Mouse (Mus musculus) limb, embryonic 11.5 days (tissue): ENCODE data around the gene Xab2. TPM values are rescaled to one million over a fixed set of nuclear protein-coding genes. Genes with fewer than 3 reads are reported as not detected.

Source experiments
- ATAC-seq: fragments of 200-750 bp; cut with Nextera tagmentation; 2 replicates; pipeline ENCODE4 v1.8.0; 2017; ENCODE audit warnings: low read depth; ENCODE audit not compliant: insufficient number of reproducible peaks, low FRiP score, low TSS enrichment
- DNase-seq: peaks from one replicate; pipeline ENCODE4 v3.0.0-alpha.2; 2015; ENCODE audit warnings: low spot score
- H3K27ac ChIP-seq: fragments of 300-500 bp; sonication (generic); replicated peaks from 2 replicates; pipeline ENCODE4 v1.5.1; 2014; ENCODE audit warnings: low read depth, mild to moderate bottlenecking, low read length
- H3K27me3 ChIP-seq: fragments of 300-500 bp; sonication (generic); 2 replicates; pipeline ENCODE4 v1.6.1; 2014; ENCODE audit warnings: mild to moderate bottlenecking, low read length, mixed read lengths; ENCODE audit not compliant: control insufficient read depth, insufficient read depth
- H3K36me3 ChIP-seq: fragments of 300-500 bp; sonication (generic); 2 replicates; pipeline ENCODE4 v1.6.1; 2014; ENCODE audit warnings: mild to moderate bottlenecking, low read length, moderate library complexity, mixed read lengths; ENCODE audit not compliant: control insufficient read depth, insufficient read depth
- H3K4me1 ChIP-seq: fragments of 300-500 bp; sonication (generic); 2 replicates; pipeline ENCODE4 v1.6.1; 2014; ENCODE audit warnings: low read length, mixed read lengths; ENCODE audit not compliant: control insufficient read depth, insufficient read depth
- H3K4me2 ChIP-seq: fragments of 300-500 bp; sonication (generic); 2 replicates; pipeline ENCODE4 v1.6.1; 2014; ENCODE audit warnings: low read depth, mild to moderate bottlenecking, moderate library complexity; ENCODE audit not compliant: severe bottlenecking
- H3K4me3 ChIP-seq: fragments of 300-500 bp; sonication (generic); 2 replicates; pipeline ENCODE4 v1.5.1; 2014; ENCODE audit warnings: low read depth, low read length
- H3K9ac ChIP-seq: fragments of 300-500 bp; sonication (generic); 2 replicates; pipeline ENCODE4 v1.6.1; 2014; ENCODE audit warnings: mild to moderate bottlenecking, low read length
- H3K9me3 ChIP-seq: fragments of 300-500 bp; sonication (generic); 2 replicates; pipeline ENCODE4 v1.6.1; 2016; ENCODE audit warnings: low read length; ENCODE audit not compliant: control insufficient read depth
- WGBS: fragments of 180-500 bp; shearing (Covaris S2); extraction: QIAGEN DNeasy Blood & Tissue Kit; methylation state at CpG from one replicate; pipeline ENCODE4 v1.1.7; 2014; 5-methylcytosine and 5-hydroxymethylcytosine counted together
- polyA plus RNA-seq: library from polyadenylated mRNA; unstranded; fragments of >200 nt; fragmentation: Nextera tagmentation; extraction: Ambion mirVana; gene quantifications from 2 replicates; pipeline ENCODE4 v1.2.1, GENCODE M21; 2014

The Xab2 gene
- 61.3 and 68.1 TPM in 2 replicates for polyA plus RNA-seq

GRCm38 (mm10) chr8:3621199-3621970 lies at the start of gene Xab2, which contains the start of gene Pet100:
TSS of gene Xab2 (minus strand) at chr8:3621316.
TSS of gene Pet100 (plus strand) at chr8:3621548.
- DNase-seq, result peak; percentile 100
- Histone ChIP-seq H3K4me3 (peak within 1 kb of the TSS; percentile 83), H3K27ac (no peak within 1 kb of the TSS), H3K36me3 (peaks cover 11% of the 10 kb centered on the region; the same call in 1 of the 2 replicates), H3K9ac (peak within 1 kb of the TSS; percentile 64), H3K9me3 (no peaks in the 10 kb centered on the region), H3K4me1 (peaks cover 7% of the 10 kb centered on the region; the same call in 1 of the 2 replicates), H3K27me3 (no peaks in the 10 kb centered on the region), H3K4me2 (peak within 1 kb of the TSS; percentile 71)
- under 1% methylated on average over 37 of the region's 37 CpGs for WGBS
- ATAC-seq, result peak; percentile 98

- DNase-seq (no peak), ATAC-seq (no peak)
- Histone ChIP-seq H3K9me3 (no peaks in the 10 kb centered on the region), H3K9ac (no peak overlapping the region), H3K27me3 (no peaks in the 10 kb centered on the region), H3K4me1 (no peaks in the 10 kb centered on the region), H3K27ac (no peak overlapping the region), H3K36me3 (no peaks in the 10 kb centered on the region), H3K4me2 (no peak overlapping the region), H3K4me3 (no peak overlapping the region)
- 89% methylated on average over 2 of the region's 2 CpGs for WGBS
Observed at GRCm38 (mm10) chr8:3670388-3670787, 49.3 kb upstream of the Xab2 start.

- no peak within 1 kb of the TSS for H3K4me3 ChIP-seq
- no peak for ATAC-seq
- no peak for DNase-seq
- no peak within 1 kb of the TSS for H3K27ac ChIP-seq
- WGBS, result 77% methylated on average over 6 of the region's 6 CpGs
- no peaks in the 10 kb centered on the region for H3K4me1 ChIP-seq
- H3K27me3 ChIP-seq, result no peaks in the 10 kb centered on the region
- H3K9ac ChIP-seq, result no peak within 1 kb of the TSS
- H3K9me3 ChIP-seq, result no peaks in the 10 kb centered on the region
- H3K4me2 ChIP-seq, result no peak within 1 kb of the TSS
- no peaks in the 10 kb centered on the region for H3K36me3 ChIP-seq
Observed at GRCm38 (mm10) chr8:3665507-3665906, 44.4 kb upstream of the Xab2 start, which contains the start of gene Mcemp1. TSS of gene Mcemp1 (plus strand) at chr8:3665754.

- no peak for ATAC-seq
- Histone ChIP-seq H3K27ac (no peak overlapping the region), H3K27me3 (no peaks in the 10 kb centered on the region), H3K4me1 (no peaks in the 10 kb centered on the region), H3K4me3 (no peak overlapping the region), H3K9ac (no peak overlapping the region), H3K9me3 (no peaks in the 10 kb centered on the region), H3K36me3 (no peaks in the 10 kb centered on the region), H3K4me2 (no peak overlapping the region)
- no peak for DNase-seq
- 74% methylated on average over 5 of the region's 5 CpGs for WGBS
Observed at GRCm38 (mm10) chr8:3664405-3664804, 43.3 kb upstream of the Xab2 start.

- no peak overlapping the region for H3K27ac ChIP-seq
- no peak overlapping the region for H3K9ac ChIP-seq
- ATAC-seq (no peak), DNase-seq (no peak)
- H3K27me3 ChIP-seq, result no peaks in the 10 kb centered on the region
- H3K4me3 ChIP-seq, result no peak overlapping the region
- 85% methylated on average over 8 of the region's 8 CpGs for WGBS
- no peak overlapping the region for H3K4me2 ChIP-seq
- no peaks in the 10 kb centered on the region for H3K9me3 ChIP-seq
- no peaks in the 10 kb centered on the region for H3K36me3 ChIP-seq
- H3K4me1 ChIP-seq, result peaks cover 4% of the 10 kb centered on the region
Observed at GRCm38 (mm10) chr8:3660889-3661288, 39.8 kb upstream of the Xab2 start.

GRCm38 (mm10) chr8:3656725-3657381 lies 35.7 kb upstream of the Xab2 start:
- peak; percentile 68 for ATAC-seq
- DNase-seq, result peak; percentile 55

GRCm38 (mm10) chr8:3655526-3655925 lies 34.4 kb upstream of the Xab2 start, which contains the start of gene Retn:
TSS of gene Retn (plus strand) at chr8:3655770.
- H3K4me3 ChIP-seq, result no peak within 1 kb of the TSS
- 78% methylated on average over 3 of the region's 3 CpGs for WGBS
- DNase-seq (no peak), ATAC-seq (no peak)
- no peaks in the 10 kb centered on the region for H3K36me3 ChIP-seq
- H3K27ac ChIP-seq, result no peak within 1 kb of the TSS
- peaks cover 4% of the 10 kb centered on the region for H3K4me1 ChIP-seq
- H3K9me3 ChIP-seq, result no peaks in the 10 kb centered on the region
- H3K27me3 ChIP-seq, result no peaks in the 10 kb centered on the region
- H3K4me2 ChIP-seq, result no peak within 1 kb of the TSS
- no peak within 1 kb of the TSS for H3K9ac ChIP-seq

More at GRCm38 (mm10) chr8:3656725-3657381, 35.7 kb upstream of the Xab2 start:
- no peaks in the 10 kb centered on the region for H3K36me3 ChIP-seq
- peaks cover 4% of the 10 kb centered on the region for H3K4me1 ChIP-seq
- H3K27me3 ChIP-seq, result no peaks in the 10 kb centered on the region
- no peaks in the 10 kb centered on the region for H3K9me3 ChIP-seq
- no peak overlapping the region for H3K27ac ChIP-seq
- no peak overlapping the region for H3K4me2 ChIP-seq
- H3K9ac ChIP-seq, result no peak overlapping the region; the same call in 1 of the 2 replicates
- WGBS, result 31% methylated on average over 7 of the region's 7 CpGs
- H3K4me3 ChIP-seq, result no peak overlapping the region

GRCm38 (mm10) chr8:3654726-3655508 lies 33.8 kb upstream of the Xab2 start:
- no peaks in the 10 kb centered on the region for H3K9me3 ChIP-seq
- 70% methylated on average over 11 of the region's 11 CpGs for WGBS
- no peak overlapping the region for H3K9ac ChIP-seq

More at GRCm38 (mm10) chr8:3654726-3655508, 33.8 kb upstream of the Xab2 start:
- Histone ChIP-seq H3K4me2 (no peak overlapping the region), H3K27me3 (no peaks in the 10 kb centered on the region), H3K4me1 (peaks cover 4% of the 10 kb centered on the region), H3K36me3 (no peaks in the 10 kb centered on the region), H3K27ac (no peak overlapping the region), H3K4me3 (no peak overlapping the region)
- DNase-seq (no peak), ATAC-seq (0 out of 2 replicates have a peak, but pooled peaks have one; percentile 11)
